Mouse (Mus musculus): ENCODE measurements around the gene Pecam1. TPM values are rescaled to one million over a fixed set of nuclear protein-coding genes. Genes with fewer than 3 reads are reported as not detected.

The Pecam1 gene
- total and polyA plus RNA-seq, 3 experiments = 18.4 to 22.3 (median 19.2) TPM

DNA sequence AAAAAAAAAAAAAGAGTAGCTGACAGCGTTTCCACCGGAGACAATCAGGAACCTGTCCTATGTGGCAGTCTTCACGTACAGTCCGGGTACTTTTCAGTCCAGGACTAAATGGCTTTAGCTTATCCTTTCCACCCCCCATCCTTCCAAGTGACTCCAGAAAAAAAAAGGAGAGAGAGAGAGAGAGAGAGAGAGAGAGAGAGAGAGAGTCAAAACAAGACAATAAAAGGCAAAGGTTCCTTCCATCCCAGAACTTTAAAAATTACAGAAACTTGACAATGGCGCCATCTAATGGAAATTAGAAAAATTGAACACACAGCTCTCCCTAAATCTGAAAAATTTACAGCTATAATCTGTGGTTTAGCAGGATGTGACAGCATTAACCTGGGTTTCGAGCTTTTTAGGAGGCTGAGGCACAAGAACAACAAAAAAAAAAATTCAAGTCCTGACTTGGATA is 8.0 kb downstream of the Pecam1 start:
- DNase-seq (ENCODE audit: extremely low read depth) = peak; percentile 73
- peaks cover 12% of the 10 kb centered on the region for H3K79me2 ChIP-seq (replicated peaks; ENCODE audit: control insufficient read depth, extremely low read depth, insufficient read depth, poor library complexity, severe bottlenecking)
- in situ Hi-C loops (cut with MboI; ENCODE audit: low pct_ligation_motif_present, low pct_unique_long_range_greater_than_20kb, low sequenced_read_pairs) = no loop called here

DNA sequence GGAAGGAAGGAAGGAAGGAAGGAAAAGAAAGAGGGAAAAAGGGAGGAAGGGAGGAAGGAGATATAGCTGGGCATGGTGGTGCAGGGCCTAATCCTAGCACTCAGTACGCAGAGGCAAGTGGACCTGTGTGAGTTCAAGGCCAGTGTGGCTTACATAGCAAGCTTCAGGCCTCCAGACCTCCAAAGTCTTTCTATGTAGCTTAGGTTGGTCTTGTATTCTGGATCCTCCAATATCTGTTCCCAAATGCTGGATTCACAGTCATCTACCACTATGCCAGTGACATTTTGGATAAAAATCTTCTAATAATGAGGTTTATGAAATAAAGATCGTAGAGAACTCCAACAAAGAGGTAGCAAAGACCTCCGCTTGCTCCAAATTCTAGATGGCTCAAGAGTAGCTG is 8.6 kb downstream of the Pecam1 start:
- H3K9ac ChIP-seq (ENCODE audit: insufficient read depth, low read depth) = no peak overlapping the region
- in situ Hi-C loops (cut with MboI; ENCODE audit: low pct_ligation_motif_present, low pct_unique_long_range_greater_than_20kb, low sequenced_read_pairs) = no loop called here
- H3K27ac ChIP-seq (ENCODE audit: insufficient read depth, low read depth) = peak overlapping the region; percentile 41; the same call in 1 of the 2 replicates
- peaks cover 5% of the 10 kb centered on the region for H3K9me3 ChIP-seq (replicated peaks; ENCODE audit: low read length)
- peaks cover 3 to 58% of the 10 kb centered on the region in 2 experiments; a peak in 3 of 4 replicates for H3K4me1 ChIP-seq (ENCODE audit: control insufficient read depth in 1 of 2, insufficient read depth in 2 of 2)
- H3K4me3 ChIP-seq (replicated peaks in 1 of 3; ENCODE audit: low read depth in 2 of 3, low read length in 2 of 3, poor library complexity in 1 of 3) = no peak overlapping the region
- H3K27me3 ChIP-seq (replicated peaks) = no peaks in the 10 kb centered on the region
- dilution Hi-C loops (cut with MboI; ENCODE audit: extremely low pct_ligation_motif_present, extremely low pct_unique_long_range_greater_than_20kb, low sequenced_read_pairs) = no loop called here
- no peak for TF ChIP-seq JUN (IDR thresholded peaks at IDR 0.05; ENCODE audit: insufficient read depth, low read depth, low read length)
- no peak for TF ChIP-seq IRF4 (IDR thresholded peaks at IDR 0.05; ENCODE audit: low read depth, low read length)
- TF ChIP-seq KAT2A (IDR thresholded peaks at IDR 0.05; ENCODE audit: insufficient replicate concordance, low read length) = no peak
- TF ChIP-seq CHD1 (IDR thresholded peaks at IDR 0.05; ENCODE audit: low read depth, low read length) = no peak
- TF ChIP-seq MYC (IDR thresholded peaks at IDR 0.05; ENCODE audit: low read depth, low read length) = no peak
- no peak for TF ChIP-seq POLR2AphosphoS2 (IDR thresholded peaks at IDR 0.05; ENCODE audit: low read depth, low read length)
- no peak for TF ChIP-seq GABPA (IDR thresholded peaks at IDR 0.05; ENCODE audit: insufficient replicate concordance, low read depth, low read length)
- no peak for TF ChIP-seq RCOR1 (conservative IDR thresholded peaks at IDR 0.05; ENCODE audit: low read depth, low read length)
- no peak for TF ChIP-seq MAX (IDR thresholded peaks at IDR 0.05; ENCODE audit: low read length)
- TF ChIP-seq POLR2A (IDR thresholded peaks at IDR 0.05; ENCODE audit: low read depth, low read length) = no peak
- no peak for TF ChIP-seq E2F4 (IDR thresholded peaks at IDR 0.05; ENCODE audit: insufficient replicate concordance, low read depth, low read length)
- peaks cover 4 to 25% of the 10 kb centered on the region in 2 experiments for H3K36me3 ChIP-seq (replicated peaks in 1 of 2; ENCODE audit: control insufficient read depth in 1 of 2, insufficient read depth in 1 of 2, low read length in 1 of 2)
- no peak for DNase-seq (ENCODE audit: extremely low read depth)
- H3K79me2 ChIP-seq (replicated peaks; ENCODE audit: control insufficient read depth, extremely low read depth, insufficient read depth, poor library complexity, severe bottlenecking) = peaks cover 9% of the 10 kb centered on the region
- H3K4me2 ChIP-seq (ENCODE audit: insufficient read depth, low read depth, poor library complexity, severe bottlenecking) = no peak overlapping the region

More for the DNA sequence above, 8.0 kb downstream of the Pecam1 start:
- peaks cover 9% of the 10 kb centered on the region for H3K9me3 ChIP-seq (replicated peaks; ENCODE audit: low read length)
- no peak overlapping the region for H3K4me2 ChIP-seq (ENCODE audit: insufficient read depth, low read depth, poor library complexity, severe bottlenecking)
- H3K27me3 ChIP-seq (replicated peaks) = no peaks in the 10 kb centered on the region
- no peak overlapping the region for H3K4me3 ChIP-seq (replicated peaks in 1 of 3; ENCODE audit: low read depth in 2 of 3, low read length in 2 of 3, poor library complexity in 1 of 3)
- peaks cover 3 to 52% of the 10 kb centered on the region in 2 experiments; a peak in 3 of 4 replicates for H3K4me1 ChIP-seq (ENCODE audit: control insufficient read depth in 1 of 2, insufficient read depth in 2 of 2)
- peaks cover 4 to 22% of the 10 kb centered on the region in 2 experiments for H3K36me3 ChIP-seq (replicated peaks in 1 of 2; ENCODE audit: control insufficient read depth in 1 of 2, insufficient read depth in 1 of 2, low read length in 1 of 2)
- no peak overlapping the region for H3K9ac ChIP-seq (ENCODE audit: insufficient read depth, low read depth)
- peak; percentile 78 for TF ChIP-seq ZNF384 (IDR thresholded peaks at IDR 0.05; ENCODE audit: low read depth, low read length)
- TF ChIP-seq E2F4 (IDR thresholded peaks at IDR 0.05; ENCODE audit: insufficient replicate concordance, low read depth, low read length) = no peak
- TF ChIP-seq CTCF (conservative IDR thresholded peaks at IDR 0.05 in 1 of 2, IDR thresholded peaks at IDR 0.05 in 1 of 2; ENCODE audit: low read depth in 2 of 2, low read length in 2 of 2) = peak; percentile 65 to 92
- peak; percentile 85 for TF ChIP-seq ZC3H11A (IDR thresholded peaks at IDR 0.05; ENCODE audit: low read depth, low read length)
- TF ChIP-seq SMC3 (IDR thresholded peaks at IDR 0.05; ENCODE audit: low read depth, low read length) = peak; percentile 93
- TF ChIP-seq RAD21 (IDR thresholded peaks at IDR 0.05; ENCODE audit: low read depth, low read length) = peak; percentile 89
- dilution Hi-C loops (cut with MboI; ENCODE audit: extremely low pct_ligation_motif_present, extremely low pct_unique_long_range_greater_than_20kb, low sequenced_read_pairs) = no loop called here
- H3K27ac ChIP-seq (ENCODE audit: insufficient read depth, low read depth) = no peak overlapping the region

All from CH12.LX (cell line).